9 mouse cellular contexts compared by ENCODE assay signal in genomic region chr17:79454526-79454925, GRCm38 (mm10).
DNase-seq lines count a peak whose midpoint lies in the region; ATAC-seq and TF ChIP-seq lines count a peak whose summit lies in the region.
"Had no signal": no experiment of that assay in that cellular context is flagged by ENCODE, and none has a peak within 500 bp of the region (broad histone marks: within the 10 kb centered on the region; RNA-seq: fewer than 3 reads in every experiment).

No protein-coding gene starts in this region.

- peak; percentile 53 for DNase-seq in lung, embryonic 14.5 days
- no peak for DNase-seq in lung, postnatal 36 days
- DNase-seq in brain, embryonic 14.5 days (ENCODE audit: low read depth): peak; percentile 37
- peak; percentile 10 for DNase-seq in lung, postnatal 14 days
- DNase-seq in liver: no peak

- no peak for TF ChIP-seq POLR2A in brain, embryonic 14.5 days (IDR thresholded peaks at IDR 0.05; ENCODE audit: borderline replicate concordance, extremely low read depth, insufficient read depth, insufficient read length, poor library complexity, severe bottlenecking)
- TF ChIP-seq POLR2A in embryonic fibroblast, embryonic 13.5 days (IDR thresholded peaks at IDR 0.05; ENCODE audit: low read depth, low read length): no peak

- H3K4me3 ChIP-seq in lung, embryonic 14.5 days (ENCODE audit: low read depth, low read length): no peak overlapping the region
- no peak overlapping the region for H3K4me3 ChIP-seq in embryonic fibroblast, embryonic 13.5 days (ENCODE audit: insufficient read depth, low read length)
- H3K4me3 ChIP-seq: hindbrain, embryonic 15.5 days; neural tube, embryonic 13.5 days had no signal

- WGBS in lung, embryonic 14.5 days: 20% methylated on average over 5 of the region's 5 CpGs

- H3K27me3 ChIP-seq in lung, embryonic 14.5 days (ENCODE audit: insufficient read depth, low read length): no peaks in the 10 kb centered on the region
- H3K27me3 ChIP-seq: hindbrain, embryonic 15.5 days; neural tube, embryonic 13.5 days had no signal

- ATAC-seq in lung, embryonic 14.5 days (ENCODE audit: insufficient read depth): peak; percentile 47; the same call in 1 of the 2 replicates
- no peak for ATAC-seq in megakaryocyte-erythroid progenitor cell, adult 5-6 weeks (replicated peaks; ENCODE audit: low FRiP score, low TSS enrichment, poor library complexity, severe bottlenecking)

- peaks cover 22% of the 10 kb centered on the region for H3K4me1 ChIP-seq in lung, embryonic 14.5 days (ENCODE audit: insufficient read depth)
- H3K4me1 ChIP-seq in embryonic fibroblast, embryonic 13.5 days (ENCODE audit: control insufficient read depth, insufficient read depth, low read length): peaks cover 10% of the 10 kb centered on the region; the same call in 1 of the 2 replicates

- peak overlapping the region; percentile 71 for H3K27ac ChIP-seq in lung, embryonic 14.5 days (ENCODE audit: low read depth)
- H3K27ac ChIP-seq in embryonic fibroblast, embryonic 13.5 days (ENCODE audit: insufficient read depth, low read length): peak overlapping the region; percentile 51
- H3K27ac ChIP-seq: hindbrain, embryonic 15.5 days; neural tube, embryonic 13.5 days had no signal

- H3K9me3 ChIP-seq in lung, embryonic 14.5 days (ENCODE audit: low read depth, low read length): no peaks in the 10 kb centered on the region
- H3K9me3 ChIP-seq: hindbrain, embryonic 15.5 days; neural tube, embryonic 13.5 days had no signal

- peak overlapping the region; percentile 17; the same call in 1 of the 2 replicates for H3K9ac ChIP-seq in lung, embryonic 14.5 days
- H3K9ac ChIP-seq: hindbrain, embryonic 15.5 days; neural tube, embryonic 13.5 days had no signal

- TF ChIP-seq CTCF in lung, embryonic 14.5 days (IDR thresholded peaks at IDR 0.05; ENCODE audit: low read depth): no peak
- TF ChIP-seq CTCF in brain, embryonic 14.5 days (IDR thresholded peaks at IDR 0.05; ENCODE audit: borderline replicate concordance, extremely low read depth, insufficient read depth, insufficient read length): no peak
- TF ChIP-seq CTCF in embryonic fibroblast, embryonic 13.5 days (IDR thresholded peaks at IDR 0.05; ENCODE audit: borderline replicate concordance, insufficient read depth, low read length): no peak

- H3K36me3 ChIP-seq in lung, embryonic 14.5 days (ENCODE audit: insufficient read depth): no peaks in the 10 kb centered on the region
- H3K36me3 ChIP-seq: hindbrain, embryonic 15.5 days; neural tube, embryonic 13.5 days had no signal

- H3K4me2 ChIP-seq in lung, embryonic 14.5 days: no peak overlapping the region
- H3K4me2 ChIP-seq: hindbrain, embryonic 15.5 days; neural tube, embryonic 13.5 days had no signal

Comparison
In these comparisons a context has a peak if more than half of its experiments do, and no peak if none do; other contexts are left out.
1. DNase-seq: peak in lung, embryonic 14.5 days (single experiment), brain, embryonic 14.5 days (single experiment) and lung, postnatal 14 days (single experiment); none in lung, postnatal 36 days (single experiment) and liver (single experiment).